Mouse (Mus musculus): ENCODE measurements at regions not wholly inside any gene's neighbourhood (a gene's known extent, or its start where the extent isn't known, plus 50 kb on each side); places are given as distances from the start of the nearest gene placed in this dataset.

DNA sequence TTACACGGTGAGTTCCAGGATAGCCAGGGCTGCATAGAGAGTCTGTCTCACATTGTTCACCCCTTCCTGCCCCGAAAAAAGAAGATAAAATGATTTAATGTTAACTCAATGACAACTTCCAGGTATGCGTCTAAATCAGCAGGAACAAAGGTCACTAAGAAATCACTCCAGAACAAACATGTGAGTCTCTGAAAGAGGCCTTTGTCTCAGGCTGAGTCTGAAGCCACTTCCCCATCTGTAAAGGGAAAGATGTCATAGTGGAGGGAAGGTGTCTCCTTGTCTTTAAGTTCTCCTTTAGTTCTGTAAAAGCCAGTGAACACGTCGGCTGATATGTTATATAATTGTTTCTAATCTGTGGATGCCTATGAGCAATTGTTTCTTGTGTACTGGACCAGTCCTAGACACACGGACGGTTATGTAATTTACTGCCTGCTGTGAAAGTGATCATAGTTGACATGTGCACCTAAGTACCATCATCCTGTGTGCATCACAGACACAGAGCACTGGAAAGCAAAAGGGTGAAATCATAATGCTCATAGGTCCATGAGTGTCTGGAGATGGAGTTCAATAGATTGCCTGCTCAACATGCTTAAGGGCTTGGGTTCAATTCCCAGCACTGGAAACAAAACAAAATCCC is 76.3 kb downstream of the Asb13 start:
- DNase-seq, result no peak
- intact Hi-C loops (cut with DNase I), result no loop called here

DNA sequence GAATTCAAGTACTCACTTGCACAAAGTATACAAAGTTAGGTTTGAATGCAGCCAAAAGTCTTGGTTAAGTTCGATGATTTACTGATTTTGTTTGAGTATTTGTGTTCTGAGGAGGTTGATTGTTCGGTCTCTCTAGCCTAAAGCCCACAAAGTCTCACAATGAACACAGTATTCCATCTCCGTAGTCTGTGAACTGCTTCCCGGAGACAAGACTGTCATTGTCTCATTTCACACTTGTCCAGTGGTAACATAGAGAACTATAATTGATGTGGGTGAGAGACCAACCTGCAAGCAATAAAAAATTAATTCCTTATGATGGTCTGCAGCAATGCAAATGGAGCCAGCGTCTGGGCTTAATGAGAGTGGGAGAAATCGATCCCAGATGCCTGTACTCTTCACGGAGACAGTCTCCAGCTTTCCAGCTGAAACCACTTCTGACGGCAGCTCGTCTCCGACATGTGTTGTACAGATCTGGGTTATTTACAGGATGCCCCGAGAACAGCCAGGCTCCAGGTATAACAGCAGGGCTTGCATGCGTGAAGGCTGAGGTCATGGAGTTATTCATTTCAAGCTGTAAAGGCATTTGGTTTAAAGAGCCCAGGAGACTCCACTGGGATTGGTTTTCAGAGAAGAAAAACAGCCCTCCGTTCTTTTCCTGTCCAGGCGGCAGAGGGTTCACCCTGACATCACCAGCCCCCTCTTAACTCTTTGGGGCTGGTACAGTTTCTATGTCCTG is 75.2 kb downstream of the Asb13 start:
- peak; percentile 37 to 38 for DNase-seq

More for the DNA sequence above, 75.2 kb downstream of the Asb13 start:
- intact Hi-C loops (cut with DNase I), result no loop called here

All from heart, postnatal 10 days (tissue).